Mouse (Mus musculus) lung, adult 2 months (tissue): ENCODE data around the gene Stradb. TPM values are rescaled to one million over a fixed set of nuclear protein-coding genes. Genes with fewer than 3 reads are reported as not detected.

Experiments used
- DNase-seq: peaks from one replicate; pipeline ENCODE4 v3.0.0; 2022
- H3K4me1 ChIP-seq: fragments of 200-500 bp; 2 replicates; pipeline ENCODE4 v1.6.1; 2011; ENCODE audit warnings: low read length; ENCODE audit not compliant: control insufficient read depth, insufficient read depth
- H3K4me3 ChIP-seq: fragments of 200-500 bp; replicated peaks from 2 replicates; pipeline ENCODE3; 2011; ENCODE audit warnings: low read depth, mild to moderate bottlenecking, control low read depth, low read length; ENCODE audit errors: extremely low read depth
- CTCF ChIP-seq: fragments of 200-500 bp; IDR thresholded peaks from 2 replicates; pipeline ENCODE4 v1.5.1; 2011; ENCODE audit warnings: mild to moderate bottlenecking, low read length, control low read depth; ENCODE audit not compliant: insufficient read depth
- POLR2A ChIP-seq: fragments of 200-500 bp; IDR thresholded peaks from 2 replicates; pipeline ENCODE4 v1.6.1; 2011; ENCODE audit warnings: low read depth, mild to moderate bottlenecking, control low read depth, low read length, borderline replicate concordance; ENCODE audit errors: extremely low read depth
- WGBS: fragments of 180-500 bp; shearing (Covaris S2); methylation state at CpG from one replicate; pipeline ENCODE4 v1.1.7; 2018; 5-methylcytosine and 5-hydroxymethylcytosine counted together
- polyA plus RNA-seq: library from polyadenylated mRNA; depleted of rRNA; stranded (reverse); fragments of >200 nt; gene quantifications from 2 replicates; pipeline ENCODE4 v1.2.3, GENCODE M21; 2012; rRNA removed

Stradb gene
- polyA plus RNA-seq, 1 experiment: 8.9 TPM

DNA sequence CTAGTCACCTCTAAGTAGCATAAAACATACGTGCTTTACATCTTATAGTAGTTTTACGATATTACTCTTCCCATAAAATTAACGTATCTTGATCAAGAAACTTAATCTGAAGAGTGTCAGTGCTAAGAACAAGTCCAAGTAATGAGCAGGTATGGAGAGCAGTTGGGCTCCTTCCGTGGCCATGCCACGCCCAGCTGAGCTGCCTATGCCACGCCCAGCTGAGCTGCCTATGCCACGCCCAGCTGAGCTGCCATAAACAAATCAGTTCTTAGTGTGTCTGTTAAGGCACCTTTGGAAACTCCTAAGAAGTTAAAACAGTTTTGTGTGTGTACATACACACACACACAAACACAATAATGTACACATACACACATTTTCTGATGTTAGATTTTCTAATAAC lies 19.8 kb downstream of the Stradb start:
- Histone ChIP-seq H3K4me3 (no peak overlapping the region), H3K4me1 (no peaks in the 10 kb centered on the region)
- no peak for DNase-seq
- WGBS: 83% methylated on average over 7 of the region's 7 CpGs
- TF ChIP-seq CTCF (no peak), POLR2A (no peak)

DNA sequence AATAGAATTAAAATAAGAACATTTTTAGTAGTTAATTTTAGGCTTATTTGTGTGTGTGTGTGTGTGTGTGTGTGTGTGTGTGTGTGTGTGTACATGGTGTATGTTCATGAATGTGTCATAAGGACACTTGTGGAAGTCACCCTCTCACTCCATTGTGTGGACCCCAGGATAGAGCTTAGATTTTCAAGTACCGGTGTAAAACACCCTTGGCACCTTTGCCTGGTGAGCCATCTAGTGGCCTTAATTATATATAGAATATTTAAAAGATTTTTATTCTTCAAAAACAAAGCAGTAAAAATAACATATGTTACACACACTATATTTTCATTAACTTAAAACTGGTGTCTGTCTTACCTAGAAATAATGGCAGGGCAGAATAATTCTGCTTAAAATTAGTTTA lies 20.4 kb downstream of the Stradb start:
- no peak for DNase-seq
- Histone ChIP-seq H3K4me3 (no peak overlapping the region), H3K4me1 (no peaks in the 10 kb centered on the region)
- TF ChIP-seq CTCF (no peak), POLR2A (no peak)
- WGBS: 26% methylated on average over 1 of the region's 1 CpGs

DNA sequence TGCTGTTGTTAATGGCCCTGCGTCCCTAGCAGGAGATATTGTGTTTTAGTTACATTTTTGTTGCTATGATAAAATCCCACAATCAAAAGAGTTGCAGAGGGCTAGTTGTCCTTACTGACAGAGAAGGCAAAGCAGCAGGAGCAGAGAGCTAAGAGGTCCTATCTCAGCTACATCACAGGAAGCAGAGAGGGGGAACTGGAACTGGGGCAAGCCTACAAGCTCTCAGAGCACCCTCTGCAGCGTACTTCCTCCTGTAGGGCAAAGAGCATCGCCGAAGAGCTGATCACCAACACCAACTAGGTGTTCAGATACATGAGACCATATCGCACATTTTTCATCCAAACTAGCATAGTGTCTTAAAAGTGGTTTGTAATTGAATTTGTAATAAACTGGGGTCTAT lies 22.0 kb downstream of the Stradb start:
- DNase-seq: no peak

DNA sequence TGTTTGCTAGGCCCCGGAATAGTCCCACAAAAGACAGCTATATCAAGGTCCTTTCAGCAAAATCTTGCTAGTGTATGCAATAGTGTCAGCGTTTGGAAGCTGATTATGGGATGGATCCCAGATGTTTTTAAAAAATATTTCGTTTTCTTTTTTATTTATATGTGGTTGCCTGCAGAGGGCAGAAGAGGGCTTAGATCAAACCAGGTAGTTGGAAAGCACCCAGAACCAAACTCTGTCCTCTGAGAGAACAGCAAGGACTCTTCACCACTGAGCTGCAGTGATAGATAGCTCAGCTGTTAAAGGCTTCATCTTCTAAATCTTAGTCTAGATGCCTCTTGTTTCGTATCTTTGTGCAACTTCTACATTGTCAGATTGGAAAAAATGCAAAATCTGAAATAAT lies 35.9 kb downstream of the Stradb start:
- no peak for DNase-seq
- H3K4me3 ChIP-seq: no peak overlapping the region
- 32% methylated on average over 4 of the region's 4 CpGs for WGBS
- no peaks in the 10 kb centered on the region for H3K4me1 ChIP-seq
- TF ChIP-seq POLR2A: no peak
- TF ChIP-seq CTCF: no peak

More for the DNA sequence above, 22.0 kb downstream of the Stradb start:
- no peaks in the 10 kb centered on the region for H3K4me1 ChIP-seq
- no peak overlapping the region for H3K4me3 ChIP-seq
- TF ChIP-seq POLR2A (no peak), CTCF (no peak)
- WGBS: 79% methylated on average over 5 of the region's 5 CpGs

DNA sequence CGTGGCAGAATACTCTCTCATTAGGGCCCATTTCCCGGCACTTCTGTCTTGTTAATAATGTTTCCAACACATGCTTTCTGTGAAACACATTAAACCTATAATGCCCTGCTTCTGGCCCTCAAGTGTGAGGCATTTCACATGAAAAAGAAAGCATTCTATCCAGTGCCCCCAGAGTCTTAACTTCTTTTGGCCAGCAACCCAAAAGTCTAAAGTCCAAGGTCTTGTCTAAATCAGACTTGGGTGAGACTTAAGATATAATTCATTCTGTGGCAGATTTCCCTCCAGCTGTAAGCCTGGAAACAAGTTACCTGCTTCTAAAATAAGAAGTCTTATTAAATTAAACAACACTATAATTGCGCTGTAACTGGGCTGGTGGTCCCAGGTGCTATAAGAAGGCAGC lies 48.2 kb downstream of the Stradb start:
- no peak overlapping the region for H3K4me3 ChIP-seq
- no peak for DNase-seq
- 76% methylated on average over 3 of the region's 3 CpGs for WGBS
- TF ChIP-seq CTCF (no peak), POLR2A (no peak)
- no peaks in the 10 kb centered on the region for H3K4me1 ChIP-seq

GRCm38 (mm10) chr1:59037723-59038122 lies 64.4 kb downstream of the Stradb start:
- 84% methylated on average over 5 of the region's 5 CpGs for WGBS
- DNase-seq: no peak
- no peak for TF ChIP-seq CTCF
- TF ChIP-seq POLR2A: no peak
- Histone ChIP-seq H3K4me3 (no peak overlapping the region), H3K4me1 (no peaks in the 10 kb centered on the region)

Other genes with a start within 250 kb of the Stradb start
- gene Casp8, start 178.1 kb upstream of the Stradb start, polyA plus RNA-seq: 5.1 and 8.9 TPM in 2 replicates
- gene Trak2, start 92 bp upstream of the Stradb start, polyA plus RNA-seq: 33.8 and 39.2 TPM in 2 replicates
- not detected in 2 replicates for gene C2cd6, start 121.4 kb downstream of the Stradb start, polyA plus RNA-seq
- 5.5 and 10.9 TPM in 2 replicates for gene Tmem237, start 146.9 kb downstream of the Stradb start, polyA plus RNA-seq
- 0.93 and 0.97 TPM in 2 replicates for gene Mpp4, start 189.9 kb downstream of the Stradb start, polyA plus RNA-seq